Mouse (Mus musculus): Measurements from ENCODE around the gene Eml4. TPM values are rescaled to one million over a fixed set of nuclear protein-coding genes. Genes with fewer than 3 reads are reported as not detected.

Gene Eml4
- polyA plus RNA-seq, 1 experiment, result not detected

- no peaks in the 10 kb centered on the region for H3K4me1 ChIP-seq (ENCODE audit: control insufficient read depth, insufficient read depth, low read length)
- WGBS, result 85% methylated on average over 13 of the region's 13 CpGs
- H3K27ac ChIP-seq (ENCODE audit: insufficient read depth, low read depth, low read length), result no peak overlapping the region
- H3K4me3 ChIP-seq (ENCODE audit: insufficient read depth, low read depth, low read length), result no peak overlapping the region
- no peak for TF ChIP-seq POLR2A (IDR thresholded peaks at IDR 0.05; ENCODE audit: insufficient read depth, low read depth, low read length)
- no peak for TF ChIP-seq CTCF (IDR thresholded peaks at IDR 0.05; ENCODE audit: insufficient read depth, low read depth, low read length)
Observed at GRCm38 (mm10) chr17:83339368-83340085, 11.2 kb upstream of the Eml4 start.

- no peaks in the 10 kb centered on the region for H3K4me1 ChIP-seq (ENCODE audit: control insufficient read depth, insufficient read depth, low read length)
- TF ChIP-seq POLR2A (IDR thresholded peaks at IDR 0.05; ENCODE audit: insufficient read depth, low read depth, low read length) (no peak), CTCF (IDR thresholded peaks at IDR 0.05; ENCODE audit: insufficient read depth, low read depth, low read length) (no peak)
- no peak overlapping the region for H3K4me3 ChIP-seq (ENCODE audit: insufficient read depth, low read depth, low read length)
- no peak overlapping the region for H3K27ac ChIP-seq (ENCODE audit: insufficient read depth, low read depth, low read length)
- WGBS, result 85% methylated on average over 16 of the region's 16 CpGs
Observed at GRCm38 (mm10) chr17:83340895-83341524, 9.7 kb upstream of the Eml4 start.

- no peak overlapping the region for H3K27ac ChIP-seq (ENCODE audit: insufficient read depth, low read depth, low read length)
- no peak for TF ChIP-seq CTCF (IDR thresholded peaks at IDR 0.05; ENCODE audit: insufficient read depth, low read depth, low read length)
- no peak for TF ChIP-seq POLR2A (IDR thresholded peaks at IDR 0.05; ENCODE audit: insufficient read depth, low read depth, low read length)
- 78% methylated on average over 7 of the region's 7 CpGs for WGBS
- no peaks in the 10 kb centered on the region for H3K4me1 ChIP-seq (ENCODE audit: control insufficient read depth, insufficient read depth, low read length)
- H3K4me3 ChIP-seq (ENCODE audit: insufficient read depth, low read depth, low read length), result no peak overlapping the region
Observed at GRCm38 (mm10) chr17:83344226-83344625, 6.5 kb upstream of the Eml4 start.

- no peak overlapping the region for H3K27ac ChIP-seq (ENCODE audit: insufficient read depth, low read depth, low read length)
- no peak for TF ChIP-seq CTCF (IDR thresholded peaks at IDR 0.05; ENCODE audit: insufficient read depth, low read depth, low read length)
- no peak for TF ChIP-seq POLR2A (IDR thresholded peaks at IDR 0.05; ENCODE audit: insufficient read depth, low read depth, low read length)
- WGBS, result 83% methylated on average over 9 of the region's 9 CpGs
- H3K4me1 ChIP-seq (ENCODE audit: control insufficient read depth, insufficient read depth, low read length), result no peaks in the 10 kb centered on the region
- no peak overlapping the region for H3K4me3 ChIP-seq (ENCODE audit: insufficient read depth, low read depth, low read length)
Observed at GRCm38 (mm10) chr17:83348056-83348822, 2.5 kb upstream of the Eml4 start.

GRCm38 (mm10) chr17:83351119-83351531 lies 394 bp downstream of the Eml4 start:
- peak overlapping the region; percentile 77 for H3K4me3 ChIP-seq (ENCODE audit: insufficient read depth, low read depth, low read length)
- no peak for TF ChIP-seq POLR2A (IDR thresholded peaks at IDR 0.05; ENCODE audit: insufficient read depth, low read depth, low read length)
- no peak for TF ChIP-seq CTCF (IDR thresholded peaks at IDR 0.05; ENCODE audit: insufficient read depth, low read depth, low read length)
- under 1% methylated on average over 52 of the region's 57 CpGs for WGBS
- H3K27ac ChIP-seq (ENCODE audit: insufficient read depth, low read depth, low read length), result peak overlapping the region; percentile 48; the same call in 1 of the 2 replicates
- no peaks in the 10 kb centered on the region for H3K4me1 ChIP-seq (ENCODE audit: control insufficient read depth, insufficient read depth, low read length)

- TF ChIP-seq POLR2A (IDR thresholded peaks at IDR 0.05; ENCODE audit: insufficient read depth, low read depth, low read length) (no peak), CTCF (IDR thresholded peaks at IDR 0.05; ENCODE audit: insufficient read depth, low read depth, low read length) (no peak)
- H3K4me1 ChIP-seq (ENCODE audit: control insufficient read depth, insufficient read depth, low read length), result no peaks in the 10 kb centered on the region
- peak overlapping the region; percentile 77 for H3K4me3 ChIP-seq (ENCODE audit: insufficient read depth, low read depth, low read length)
- no peak overlapping the region for H3K27ac ChIP-seq (ENCODE audit: insufficient read depth, low read depth, low read length)
- 8% methylated on average over 13 of the region's 13 CpGs for whole genome bisulfite sequencing
Observed at GRCm38 (mm10) chr17:83351601-83352413, 1.1 kb downstream of the Eml4 start.

- no peak overlapping the region for H3K27ac ChIP-seq (ENCODE audit: insufficient read depth, low read depth, low read length)
- 32% methylated on average over 2 of the region's 2 CpGs for WGBS
- no peaks in the 10 kb centered on the region for H3K4me1 ChIP-seq (ENCODE audit: control insufficient read depth, insufficient read depth, low read length)
- no peak overlapping the region for H3K4me3 ChIP-seq (ENCODE audit: insufficient read depth, low read depth, low read length)
- no peak for TF ChIP-seq POLR2A (IDR thresholded peaks at IDR 0.05; ENCODE audit: insufficient read depth, low read depth, low read length)
- TF ChIP-seq CTCF (IDR thresholded peaks at IDR 0.05; ENCODE audit: insufficient read depth, low read depth, low read length), result no peak
Observed at GRCm38 (mm10) chr17:83352456-83352855, 1.7 kb downstream of the Eml4 start.

- TF ChIP-seq CTCF (IDR thresholded peaks at IDR 0.05; ENCODE audit: insufficient read depth, low read depth, low read length) (no peak), POLR2A (IDR thresholded peaks at IDR 0.05; ENCODE audit: insufficient read depth, low read depth, low read length) (no peak)
- 44% methylated on average over 5 of the region's 5 CpGs for WGBS
Observed at GRCm38 (mm10) chr17:83353011-83353410, 2.3 kb downstream of the Eml4 start.

More at GRCm38 (mm10) chr17:83353011-83353410, 2.3 kb downstream of the Eml4 start:
- Histone ChIP-seq H3K4me3 (ENCODE audit: insufficient read depth, low read depth, low read length) (no peak overlapping the region), H3K4me1 (ENCODE audit: control insufficient read depth, insufficient read depth, low read length) (no peaks in the 10 kb centered on the region), H3K27ac (ENCODE audit: insufficient read depth, low read depth, low read length) (no peak overlapping the region)
